Mouse (Mus musculus): Measurements from ENCODE around the gene Ano7.
"Not testable (repeated sequence)": the region's sequence is repeated elsewhere in the genome, so short reads cannot be mapped to it uniquely, and the experiment has no call there.

The Ano7 gene

DNA sequence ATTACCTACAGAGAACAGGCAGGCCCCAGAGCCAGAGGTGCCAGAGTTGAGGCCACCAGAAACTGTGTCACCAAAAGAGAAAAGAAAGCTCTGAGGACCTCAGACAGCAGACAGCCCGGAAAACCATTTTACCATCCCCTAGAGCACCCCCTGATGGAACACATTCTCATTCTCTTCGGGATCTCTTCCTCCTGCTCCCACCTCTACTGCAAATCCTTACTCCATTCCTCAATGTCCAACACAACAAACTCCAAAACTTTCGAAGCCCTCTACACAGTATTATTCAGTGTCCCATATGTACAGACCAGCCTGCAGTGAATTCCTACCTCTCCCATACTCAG is 72.1 kb downstream of the Ano7 start:
- in situ Hi-C loops (cut with MboI, MseI): no loop called here

GRCm38 (mm10) chr1:93450118-93450517 is 76.4 kb downstream of the Ano7 start:
- in situ Hi-C loops (cut with MboI, MseI): not testable (repeated sequence)

DNA sequence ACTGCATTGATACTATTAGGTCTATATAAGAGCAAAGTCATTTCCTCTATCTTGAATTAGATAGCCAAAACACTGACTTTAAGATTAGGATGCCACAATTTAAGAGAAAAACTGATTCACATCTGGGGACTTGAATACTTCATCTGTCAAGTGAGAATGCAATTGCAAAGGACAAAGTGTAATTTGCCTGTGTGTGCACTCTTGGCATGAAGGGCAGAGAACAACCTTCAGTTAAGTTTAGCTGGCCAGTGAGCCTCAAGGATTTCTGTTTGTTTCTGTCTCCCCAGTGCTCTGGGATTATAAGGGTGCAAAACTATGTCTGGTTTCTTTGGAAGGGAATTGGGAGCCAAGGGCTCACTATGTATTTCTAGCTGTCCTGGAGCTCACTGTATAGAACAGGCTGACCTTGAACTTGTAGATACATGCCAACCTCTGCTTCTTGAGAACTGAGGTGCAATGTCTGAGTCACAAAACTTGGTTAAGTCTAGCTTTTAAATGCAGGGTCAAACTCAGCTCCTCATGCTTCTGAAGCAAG is 80.1 kb downstream of the Ano7 start:
- in situ Hi-C loops (cut with MboI, MseI): no loop called here

All from T-helper 17 cell (primary cell).